Mouse (Mus musculus): ENCODE data around the gene D430041D05Rik. TPM values are rescaled to one million over a fixed set of nuclear protein-coding genes. Genes with fewer than 3 reads are reported as not detected.

Gene D430041D05Rik
- polyA plus RNA-seq, 1 experiment from 2014 or later = 1.1 TPM

- 84% methylated on average over 3 of the region's 3 CpGs for WGBS
- H3K4me2 ChIP-seq (ENCODE audit: low read depth, low read length) = no peak overlapping the region
Measured at GRCm38 (mm10) chr2:104359305-104359704, 51.5 kb downstream of the D430041D05Rik start.

GRCm38 (mm10) chr2:104358881-104359280, 51.9 kb downstream of the D430041D05Rik start:
- Histone ChIP-seq H3K4me2 (ENCODE audit: low read depth, low read length) (no peak overlapping the region), H3K4me1 (ENCODE audit: control insufficient read depth, insufficient read depth, low read length) (no peaks in the 10 kb centered on the region), H3K4me3 (ENCODE audit: low read depth, low read length) (no peak overlapping the region), H3K9me3 (replicated peaks; ENCODE audit: control insufficient read depth, low read length) (no peaks in the 10 kb centered on the region), H3K36me3 (replicated peaks; ENCODE audit: control insufficient read depth, insufficient read depth, low read depth, low read length) (no peaks in the 10 kb centered on the region), H3K27ac (replicated peaks; ENCODE audit: low read depth, low read length) (no peak overlapping the region), H3K9ac (replicated peaks; ENCODE audit: low read length) (no peak overlapping the region), H3K27me3 (ENCODE audit: control insufficient read depth, insufficient read depth, low read length) (no peaks in the 10 kb centered on the region)
- WGBS = 100% methylated on average over 1 of the region's 1 CpGs
- no peak for ATAC-seq (replicated peaks; ENCODE audit: insufficient number of reproducible peaks, low FRiP score, low TSS enrichment, low read depth)
- no peak for DNase-seq (ENCODE audit: low spot score)

More at GRCm38 (mm10) chr2:104359305-104359704, 51.5 kb downstream of the D430041D05Rik start:
- Histone ChIP-seq H3K9me3 (replicated peaks; ENCODE audit: control insufficient read depth, low read length) (no peaks in the 10 kb centered on the region), H3K4me3 (ENCODE audit: low read depth, low read length) (no peak overlapping the region), H3K36me3 (replicated peaks; ENCODE audit: control insufficient read depth, insufficient read depth, low read depth, low read length) (no peaks in the 10 kb centered on the region), H3K27me3 (ENCODE audit: control insufficient read depth, insufficient read depth, low read length) (no peaks in the 10 kb centered on the region), H3K4me1 (ENCODE audit: control insufficient read depth, insufficient read depth, low read length) (no peaks in the 10 kb centered on the region), H3K9ac (replicated peaks; ENCODE audit: low read length) (no peak overlapping the region), H3K27ac (replicated peaks; ENCODE audit: low read depth, low read length) (no peak overlapping the region)
- ATAC-seq (replicated peaks; ENCODE audit: insufficient number of reproducible peaks, low FRiP score, low TSS enrichment, low read depth) (no peak), DNase-seq (ENCODE audit: low spot score) (no peak)

- Histone ChIP-seq H3K9ac (replicated peaks; ENCODE audit: low read length) (no peak overlapping the region), H3K36me3 (replicated peaks; ENCODE audit: control insufficient read depth, insufficient read depth, low read depth, low read length) (no peaks in the 10 kb centered on the region), H3K27ac (replicated peaks; ENCODE audit: low read depth, low read length) (no peak overlapping the region), H3K4me3 (ENCODE audit: low read depth, low read length) (no peak overlapping the region), H3K9me3 (replicated peaks; ENCODE audit: control insufficient read depth, low read length) (no peaks in the 10 kb centered on the region), H3K4me1 (ENCODE audit: control insufficient read depth, insufficient read depth, low read length) (no peaks in the 10 kb centered on the region), H3K27me3 (ENCODE audit: control insufficient read depth, insufficient read depth, low read length) (no peaks in the 10 kb centered on the region), H3K4me2 (ENCODE audit: low read depth, low read length) (no peak overlapping the region)
- no peak for ATAC-seq (replicated peaks; ENCODE audit: insufficient number of reproducible peaks, low FRiP score, low TSS enrichment, low read depth)
- WGBS = 87% methylated on average over 4 of the region's 4 CpGs
- DNase-seq (ENCODE audit: low spot score) = no peak
Measured at GRCm38 (mm10) chr2:104356531-104356930, 54.3 kb downstream of the D430041D05Rik start.

- Histone ChIP-seq H3K9ac (replicated peaks; ENCODE audit: low read length) (no peak overlapping the region), H3K4me2 (ENCODE audit: low read depth, low read length) (no peak overlapping the region), H3K36me3 (replicated peaks; ENCODE audit: control insufficient read depth, insufficient read depth, low read depth, low read length) (no peaks in the 10 kb centered on the region), H3K27me3 (ENCODE audit: control insufficient read depth, insufficient read depth, low read length) (no peaks in the 10 kb centered on the region), H3K4me3 (ENCODE audit: low read depth, low read length) (no peak overlapping the region), H3K27ac (replicated peaks; ENCODE audit: low read depth, low read length) (no peak overlapping the region), H3K9me3 (replicated peaks; ENCODE audit: control insufficient read depth, low read length) (no peaks in the 10 kb centered on the region), H3K4me1 (ENCODE audit: control insufficient read depth, insufficient read depth, low read length) (no peaks in the 10 kb centered on the region)
- DNase-seq (ENCODE audit: low spot score) (no peak), ATAC-seq (replicated peaks; ENCODE audit: insufficient number of reproducible peaks, low FRiP score, low TSS enrichment, low read depth) (no peak)
Measured at GRCm38 (mm10) chr2:104354117-104354516, 56.7 kb downstream of the D430041D05Rik start.

GRCm38 (mm10) chr2:104352204-104352493, 58.7 kb downstream of the D430041D05Rik start:
- Histone ChIP-seq H3K4me1 (ENCODE audit: control insufficient read depth, insufficient read depth, low read length) (no peaks in the 10 kb centered on the region), H3K9ac (replicated peaks; ENCODE audit: low read length) (no peak overlapping the region), H3K27ac (replicated peaks; ENCODE audit: low read depth, low read length) (no peak overlapping the region), H3K4me3 (ENCODE audit: low read depth, low read length) (no peak overlapping the region), H3K4me2 (ENCODE audit: low read depth, low read length) (no peak overlapping the region), H3K9me3 (replicated peaks; ENCODE audit: control insufficient read depth, low read length) (no peaks in the 10 kb centered on the region), H3K36me3 (replicated peaks; ENCODE audit: control insufficient read depth, insufficient read depth, low read depth, low read length) (no peaks in the 10 kb centered on the region), H3K27me3 (ENCODE audit: control insufficient read depth, insufficient read depth, low read length) (no peaks in the 10 kb centered on the region)
- ATAC-seq (replicated peaks; ENCODE audit: insufficient number of reproducible peaks, low FRiP score, low TSS enrichment, low read depth) (no peak), DNase-seq (ENCODE audit: low spot score) (no peak)
- 91% methylated on average over 1 of the region's 1 CpGs for WGBS

- Histone ChIP-seq H3K4me1 (ENCODE audit: control insufficient read depth, insufficient read depth, low read length) (no peaks in the 10 kb centered on the region), H3K27ac (replicated peaks; ENCODE audit: low read depth, low read length) (no peak overlapping the region), H3K27me3 (ENCODE audit: control insufficient read depth, insufficient read depth, low read length) (no peaks in the 10 kb centered on the region), H3K4me3 (ENCODE audit: low read depth, low read length) (no peak overlapping the region), H3K9me3 (replicated peaks; ENCODE audit: control insufficient read depth, low read length) (no peaks in the 10 kb centered on the region), H3K9ac (replicated peaks; ENCODE audit: low read length) (no peak overlapping the region), H3K4me2 (ENCODE audit: low read depth, low read length) (no peak overlapping the region), H3K36me3 (replicated peaks; ENCODE audit: control insufficient read depth, insufficient read depth, low read depth, low read length) (no peaks in the 10 kb centered on the region)
- ATAC-seq (replicated peaks; ENCODE audit: insufficient number of reproducible peaks, low FRiP score, low TSS enrichment, low read depth) (no peak), DNase-seq (ENCODE audit: low spot score) (no peak)
- WGBS = 80% methylated on average over 13 of the region's 13 CpGs
Measured at GRCm38 (mm10) chr2:104351415-104352203, 59.2 kb downstream of the D430041D05Rik start.

- DNase-seq (ENCODE audit: low spot score) (no peak), ATAC-seq (replicated peaks; ENCODE audit: insufficient number of reproducible peaks, low FRiP score, low TSS enrichment, low read depth) (no peak)
Measured at GRCm38 (mm10) chr2:104337619-104338018, 73.2 kb downstream of the D430041D05Rik start.

GRCm38 (mm10) chr2:104335824-104336223, 75.0 kb downstream of the D430041D05Rik start:
- Histone ChIP-seq H3K9ac (replicated peaks; ENCODE audit: low read length) (no peak overlapping the region), H3K36me3 (replicated peaks; ENCODE audit: control insufficient read depth, insufficient read depth, low read depth, low read length) (no peaks in the 10 kb centered on the region), H3K4me1 (ENCODE audit: control insufficient read depth, insufficient read depth, low read length) (no peaks in the 10 kb centered on the region), H3K4me2 (ENCODE audit: low read depth, low read length) (no peak overlapping the region), H3K9me3 (replicated peaks; ENCODE audit: control insufficient read depth, low read length) (no peaks in the 10 kb centered on the region), H3K4me3 (ENCODE audit: low read depth, low read length) (no peak overlapping the region), H3K27ac (replicated peaks; ENCODE audit: low read depth, low read length) (no peak overlapping the region), H3K27me3 (ENCODE audit: control insufficient read depth, insufficient read depth, low read length) (no peaks in the 10 kb centered on the region)
- DNase-seq (ENCODE audit: low spot score) (no peak), ATAC-seq (replicated peaks; ENCODE audit: insufficient number of reproducible peaks, low FRiP score, low TSS enrichment, low read depth) (no peak)
- WGBS = 77% methylated on average over 6 of the region's 6 CpGs

More at GRCm38 (mm10) chr2:104337619-104338018, 73.2 kb downstream of the D430041D05Rik start:
- Histone ChIP-seq H3K36me3 (replicated peaks; ENCODE audit: control insufficient read depth, insufficient read depth, low read depth, low read length) (no peaks in the 10 kb centered on the region), H3K4me1 (ENCODE audit: control insufficient read depth, insufficient read depth, low read length) (no peaks in the 10 kb centered on the region), H3K9ac (replicated peaks; ENCODE audit: low read length) (no peak overlapping the region), H3K27me3 (ENCODE audit: control insufficient read depth, insufficient read depth, low read length) (no peaks in the 10 kb centered on the region), H3K4me2 (ENCODE audit: low read depth, low read length) (no peak overlapping the region), H3K9me3 (replicated peaks; ENCODE audit: control insufficient read depth, low read length) (no peaks in the 10 kb centered on the region), H3K27ac (replicated peaks; ENCODE audit: low read depth, low read length) (no peak overlapping the region), H3K4me3 (ENCODE audit: low read depth, low read length) (no peak overlapping the region)
